Mouse (Mus musculus) cerebellum, postnatal 36 days (tissue): ENCODE data around the gene Ang.

Source experiments
- DNase-seq, 2 experiments: peaks; one replicate each; pipeline ENCODE4 v3.0.0; 2021 to 2022; ENCODE audit warnings: mixed read lengths in 2 of 2

Ang gene

GRCm38 (mm10) chr14:51090921-51091900, at the start of gene Ang, which contains the start of gene Rnase4:
Gene Ang (plus strand): TSS chr14:51091150.
Gene Rnase4 (plus strand): TSS chr14:51091077.
- peak; percentile 31 to 47 for DNase-seq

- no peak for DNase-seq
Observed at GRCm38 (mm10) chr14:51041769-51042168, 49.2 kb upstream of the Ang start, which contains the start of gene Rnase9. Gene Rnase9 (minus strand): TSS chr14:51041869.

- DNase-seq = no peak
Observed at GRCm38 (mm10) chr14:51047846-51048245, 43.1 kb upstream of the Ang start.

- DNase-seq = no peak
Observed at GRCm38 (mm10) chr14:51050063-51050462, 40.9 kb upstream of the Ang start, which contains the start of gene Rnase11. Gene Rnase11 (minus strand): TSS chr14:51050163.

GRCm38 (mm10) chr14:51051941-51052340, 39.0 kb upstream of the Ang start:
- no peak for DNase-seq

GRCm38 (mm10) chr14:51053176-51053575, 37.8 kb upstream of the Ang start:
- no peak for DNase-seq

GRCm38 (mm10) chr14:51054243-51055237, 36.4 kb upstream of the Ang start:
- DNase-seq = no peak

- no peak for DNase-seq
Observed at GRCm38 (mm10) chr14:51057401-51057831, 33.5 kb upstream of the Ang start, which contains the start of gene Rnase12. Gene Rnase12 (minus strand): TSS chr14:51057661.

- no peak for DNase-seq
Observed at GRCm38 (mm10) chr14:51060761-51061160, 30.2 kb upstream of the Ang start.

- DNase-seq = no peak
Observed at GRCm38 (mm10) chr14:51068956-51069355, 22.0 kb upstream of the Ang start.

GRCm38 (mm10) chr14:51069617-51070016, 21.3 kb upstream of the Ang start:
- peak in 1 of 2 experiments; percentile 20 for DNase-seq

GRCm38 (mm10) chr14:51074335-51074734, 16.6 kb upstream of the Ang start, which contains the start of gene Olfr750:
Gene Olfr750 (minus strand): TSS chr14:51074435.
- no peak for DNase-seq

GRCm38 (mm10) chr14:51079180-51079579, 11.8 kb upstream of the Ang start:
- DNase-seq = no peak

GRCm38 (mm10) chr14:51081035-51081434, 9.9 kb upstream of the Ang start:
- DNase-seq = no peak

GRCm38 (mm10) chr14:51082599-51083581, 8.1 kb upstream of the Ang start:
- peak; percentile 57 to 68 for DNase-seq

GRCm38 (mm10) chr14:51083805-51084204, 7.1 kb upstream of the Ang start:
- no peak for DNase-seq

- DNase-seq = no peak
Observed at GRCm38 (mm10) chr14:51085086-51085485, 5.9 kb upstream of the Ang start.

GRCm38 (mm10) chr14:51085911-51086310, 5.0 kb upstream of the Ang start:
- DNase-seq = no peak

- DNase-seq = no peak
Observed at GRCm38 (mm10) chr14:51087762-51088161, 3.2 kb upstream of the Ang start.

GRCm38 (mm10) chr14:51088166-51088969, 2.6 kb upstream of the Ang start:
- peak; percentile 84 to 89 for DNase-seq
